ENCODE assay signal across 22 mouse cellular contexts in genomic region chr7:36332633-36333032, GRCm38 (mm10).
DNase-seq lines count a peak whose midpoint lies in the region; ATAC-seq and TF ChIP-seq lines count a peak whose summit lies in the region.
"Had no signal": no experiment of that assay in that cellular context is flagged by ENCODE, and none has a peak within 500 bp of the region (broad histone marks: within the 10 kb centered on the region; RNA-seq: fewer than 3 reads in every experiment).

No protein-coding gene starts in this region.

- H3K4me2 ChIP-seq in forebrain, postnatal 0 days (ENCODE audit: low read depth), result no peak overlapping the region
- H3K4me2 ChIP-seq in forebrain, embryonic 13.5 days, result no peak overlapping the region
- H3K4me2 ChIP-seq: embryonic facial prominence, embryonic 15.5 days; limb, embryonic 15.5 days had no signal

- TF ChIP-seq CTCF in forebrain, postnatal 0 days (IDR thresholded peaks at IDR 0.05; ENCODE audit: low read depth), result no peak
- no peak for TF ChIP-seq CTCF in left cerebral cortex, adult 2 months (IDR thresholded peaks at IDR 0.05)
- no peak for TF ChIP-seq CTCF in lung, adult 2 months (IDR thresholded peaks at IDR 0.05; ENCODE audit: insufficient read depth, low read length)

- TF ChIP-seq POLR2A in lung, adult 2 months (IDR thresholded peaks at IDR 0.05; ENCODE audit: borderline replicate concordance, extremely low read depth, low read depth, low read length), result no peak

- 63% methylated on average over 7 of the region's 7 CpGs for WGBS in forebrain, postnatal 0 days
- 75% methylated on average over 7 of the region's 7 CpGs for WGBS in forebrain, embryonic 13.5 days
- 81% methylated on average over 7 of the region's 7 CpGs for WGBS in lung, adult 2 months

- H3K27ac ChIP-seq in forebrain, postnatal 0 days (ENCODE audit: low read depth, low read length), result no peak overlapping the region
- no peak overlapping the region for H3K27ac ChIP-seq in forebrain, embryonic 13.5 days
- H3K27ac ChIP-seq in left cerebral cortex, adult 2 months, result peak overlapping the region; percentile 61
- H3K27ac ChIP-seq: embryonic facial prominence, embryonic 15.5 days; heart, embryonic 10.5 days; limb, embryonic 15.5 days; liver, embryonic 14.5 days had no signal

- ATAC-seq in forebrain, postnatal 0 days, result peak; percentile 32; the same call in 1 of the 2 replicates
- no peak for ATAC-seq in forebrain, embryonic 13.5 days
- ATAC-seq: CD4-positive, CD25-positive, alpha-beta regulatory T cell, adult 4 months; intestine, postnatal 0 days had no signal

- H3K4me1 ChIP-seq in forebrain, postnatal 0 days (ENCODE audit: insufficient read depth), result peaks cover 7% of the 10 kb centered on the region; the same call in 1 of the 2 replicates
- H3K4me1 ChIP-seq in forebrain, embryonic 13.5 days, result peaks cover 7% of the 10 kb centered on the region; the same call in 1 of the 2 replicates
- no peaks in the 10 kb centered on the region for H3K4me1 ChIP-seq in lung, adult 2 months (ENCODE audit: control insufficient read depth, insufficient read depth, low read length)

- H3K27me3 ChIP-seq in forebrain, postnatal 0 days (ENCODE audit: insufficient read depth, low read length), result no peaks in the 10 kb centered on the region
- no peaks in the 10 kb centered on the region for H3K27me3 ChIP-seq in forebrain, embryonic 13.5 days
- H3K27me3 ChIP-seq: embryonic facial prominence, embryonic 15.5 days; limb, embryonic 15.5 days had no signal

- H3K9ac ChIP-seq in forebrain, postnatal 0 days, result no peak overlapping the region
- no peak overlapping the region for H3K9ac ChIP-seq in forebrain, embryonic 13.5 days
- H3K9ac ChIP-seq: embryonic facial prominence, embryonic 15.5 days; limb, embryonic 15.5 days; liver, embryonic 14.5 days had no signal

- no peak overlapping the region for H3K4me3 ChIP-seq in forebrain, postnatal 0 days (ENCODE audit: low read depth, low read length)
- H3K4me3 ChIP-seq in forebrain, embryonic 13.5 days, result no peak overlapping the region
- no peak overlapping the region for H3K4me3 ChIP-seq in left cerebral cortex, adult 2 months
- no peak overlapping the region for H3K4me3 ChIP-seq in lung, adult 2 months (replicated peaks; ENCODE audit: extremely low read depth, low read depth, low read length)
- H3K4me3 ChIP-seq: embryonic facial prominence, embryonic 15.5 days; heart, embryonic 10.5 days; limb, embryonic 15.5 days had no signal

- H3K9me3 ChIP-seq in forebrain, postnatal 0 days (ENCODE audit: low read length), result no peaks in the 10 kb centered on the region
- H3K9me3 ChIP-seq in forebrain, embryonic 13.5 days (replicated peaks), result no peaks in the 10 kb centered on the region
- H3K9me3 ChIP-seq: embryonic facial prominence, embryonic 15.5 days; heart, embryonic 10.5 days; limb, embryonic 15.5 days had no signal

- DNase-seq in forebrain, postnatal 0 days, result peak; percentile 19
- peak in 1 of 2 experiments; percentile 27 for DNase-seq in left cerebral cortex, adult 2 months (ENCODE audit: extremely low spot score in 1 of 2, low spot score in 2 of 2)
- no peak for DNase-seq in left cerebral cortex, adult 8-10 months (ENCODE audit: low spot score in 2 of 2)
- DNase-seq in ZHBTc4 (ENCODE audit: low read depth, low spot score), result peak; percentile 21
- DNase-seq in right cerebral cortex, postnatal 25 days, result peak; percentile 26
- DNase-seq in lung, adult 2 months, result no peak
- DNase-seq: adrenal gland, postnatal 36 days; cerebellum, adult 18-20 months; cerebellum, postnatal 25 days; embryo, embryonic 11 days; gastrocnemius, postnatal 10 days; heart, postnatal 4 days; kidney, postnatal 25 days; lung, postnatal 4 days; midbrain, embryonic 14.5 days had no signal

- H3K36me3 ChIP-seq in forebrain, postnatal 0 days (ENCODE audit: insufficient read depth), result no peaks in the 10 kb centered on the region
- no peaks in the 10 kb centered on the region for H3K36me3 ChIP-seq in forebrain, embryonic 13.5 days (ENCODE audit: poor library complexity, severe bottlenecking)
- H3K36me3 ChIP-seq: embryonic facial prominence, embryonic 15.5 days; heart, embryonic 10.5 days; limb, embryonic 15.5 days had no signal

- intact Hi-C loops in left cerebral cortex, adult 2 months (cut with DNase I), result loop anchor here (2.0 to 10.0 kb wide), 6 partner anchors 260 to 1004 kb away; partner anchors contain the start of gene Tshz3

Comparison
In these comparisons a context has a peak if more than half of its experiments do, and no peak if none do; other contexts are left out.
1. DNase-seq: peak in forebrain, postnatal 0 days (single experiment), ZHBTc4 (single experiment) and right cerebral cortex, postnatal 25 days (single experiment); none in left cerebral cortex, adult 8-10 months (0 of 2) and lung, adult 2 months (single experiment).